Mouse (Mus musculus): ENCODE results near the gene Ankrd17.

- TF ChIP-seq CTCF (IDR thresholded peaks at IDR 0.05; ENCODE audit: extremely low read depth, insufficient read depth, low read length) (no peak), POLR2A (IDR thresholded peaks at IDR 0.05; ENCODE audit: extremely low read depth, insufficient read depth, low read length) (no peak)
These were observed 91.6 kb downstream of the Ankrd17 start for GRCm38 (mm10) chr5:90274806-90275205.
